ENCODE assay signal across 17 mouse cellular contexts in the genomic region with DNA sequence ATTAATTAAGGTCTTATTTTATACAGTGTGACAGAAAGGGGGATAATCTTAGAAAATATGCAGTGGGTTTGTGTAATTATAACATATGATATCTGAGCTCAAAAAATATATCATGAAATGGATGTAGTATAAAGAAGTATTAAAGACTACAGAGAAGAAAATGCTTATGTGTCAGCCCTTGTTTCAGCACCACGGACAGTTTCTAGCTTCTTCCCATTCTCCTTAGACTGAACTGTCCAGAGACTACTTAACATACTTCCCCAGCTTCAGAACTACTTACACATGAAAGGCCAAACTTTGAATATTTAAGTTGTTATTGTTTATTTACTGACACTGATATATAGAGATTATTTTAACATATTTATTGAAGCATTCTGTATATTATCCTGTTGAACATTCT.
DNase-seq lines count a peak whose midpoint lies in the region.
"Had no signal": no experiment of that assay in that cellular context is flagged by ENCODE, and none has a peak within 500 bp of the region (broad histone marks: within the 10 kb centered on the region; RNA-seq: fewer than 3 reads in every experiment).

No protein-coding gene starts in this region.

- no peak overlapping the region for H3K27ac ChIP-seq in limb, embryonic 10.5 days
- H3K27ac ChIP-seq: limb, embryonic 13.5 days; lung, embryonic 15.5 days; midbrain, embryonic 13.5 days; neural tube, embryonic 12.5 days had no signal

- no peaks in the 10 kb centered on the region for H3K36me3 ChIP-seq in limb, embryonic 10.5 days
- H3K36me3 ChIP-seq: G1E; limb, embryonic 13.5 days; lung, embryonic 15.5 days; midbrain, embryonic 13.5 days; neural tube, embryonic 12.5 days had no signal

- H3K9me3 ChIP-seq in limb, embryonic 10.5 days (replicated peaks) = no peaks in the 10 kb centered on the region
- H3K9me3 ChIP-seq: limb, embryonic 13.5 days; lung, embryonic 15.5 days; midbrain, embryonic 13.5 days; neural tube, embryonic 12.5 days had no signal

- H3K4me1 ChIP-seq in limb, embryonic 10.5 days = no peaks in the 10 kb centered on the region
- H3K4me1 ChIP-seq: limb, embryonic 13.5 days; lung, embryonic 15.5 days; midbrain, embryonic 13.5 days; neural tube, embryonic 12.5 days had no signal

- peak; percentile 19 for DNase-seq in adrenal gland, postnatal 10 days
- DNase-seq in adrenal gland, adult 18-20 months (ENCODE audit: low spot score in 2 of 2) = no peak
- peak; percentile 41 to 49 for DNase-seq in kidney, postnatal 4 days
- DNase-seq in kidney, postnatal 36 days = no peak
- DNase-seq in WW6 (ENCODE audit: low read depth, low spot score) = peak; percentile 3
- DNase-seq in limb, embryonic 10.5 days (ENCODE audit: low spot score) = peak; percentile 34
- no peak for DNase-seq in ovary, postnatal 36 days (ENCODE audit: low spot score)
- DNase-seq in kidney, postnatal 25 days = no peak
- DNase-seq: adrenal gland, adult 8-10 months; cerebellum, postnatal 36 days; heart, postnatal 14 days; right cerebral cortex, adult 18-20 months had no signal

- 74% methylated on average over 1 of the region's 1 CpGs for WGBS in limb, embryonic 10.5 days

- no peak overlapping the region for H3K4me3 ChIP-seq in limb, embryonic 10.5 days
- H3K4me3 ChIP-seq: limb, embryonic 13.5 days; lung, embryonic 15.5 days; midbrain, embryonic 13.5 days; neural tube, embryonic 12.5 days had no signal

- no peaks in the 10 kb centered on the region for H3K27me3 ChIP-seq in limb, embryonic 10.5 days (ENCODE audit: low read depth, poor library complexity, severe bottlenecking)
- H3K27me3 ChIP-seq: limb, embryonic 13.5 days; lung, embryonic 15.5 days; midbrain, embryonic 13.5 days; neural tube, embryonic 12.5 days had no signal

Comparison
In these comparisons a context has a peak if more than half of its experiments do, and no peak if none do; other contexts are left out.
1. DNase-seq: peak in adrenal gland, postnatal 10 days (single experiment), kidney, postnatal 4 days (2 of 2), WW6 (single experiment) and limb, embryonic 10.5 days (single experiment); none in adrenal gland, adult 18-20 months (0 of 2), kidney, postnatal 36 days (0 of 2), ovary, postnatal 36 days (single experiment) and kidney, postnatal 25 days (0 of 2).